Mouse (Mus musculus) brain, embryonic 14.5 days (tissue): ENCODE results near the gene 1700022I11Rik.

Source experiments
- CTCF ChIP-seq: fragments of 200-500 bp; IDR thresholded peaks from 2 replicates; pipeline ENCODE4 v1.5.1; 2012; ENCODE audit warnings: inconsistent platforms, mild to moderate bottlenecking, moderate library complexity, borderline replicate concordance; ENCODE audit not compliant: insufficient read depth, insufficient read length; ENCODE audit errors: extremely low read depth
- POLR2A ChIP-seq: fragments of 200-500 bp; IDR thresholded peaks from 2 replicates; pipeline ENCODE4 v1.6.1; 2012; ENCODE audit warnings: mild to moderate bottlenecking, inconsistent platforms, borderline replicate concordance; ENCODE audit not compliant: poor library complexity, insufficient read depth, insufficient read length, severe bottlenecking; ENCODE audit errors: extremely low read depth

- TF ChIP-seq POLR2A (no peak), CTCF (no peak)
Measured at GRCm38 (mm10) chr4:42941396-42941795, 28.0 kb upstream of the 1700022I11Rik start.
